Comparison of ENCODE assay signal across 8 mouse cellular contexts in the genomic region with DNA sequence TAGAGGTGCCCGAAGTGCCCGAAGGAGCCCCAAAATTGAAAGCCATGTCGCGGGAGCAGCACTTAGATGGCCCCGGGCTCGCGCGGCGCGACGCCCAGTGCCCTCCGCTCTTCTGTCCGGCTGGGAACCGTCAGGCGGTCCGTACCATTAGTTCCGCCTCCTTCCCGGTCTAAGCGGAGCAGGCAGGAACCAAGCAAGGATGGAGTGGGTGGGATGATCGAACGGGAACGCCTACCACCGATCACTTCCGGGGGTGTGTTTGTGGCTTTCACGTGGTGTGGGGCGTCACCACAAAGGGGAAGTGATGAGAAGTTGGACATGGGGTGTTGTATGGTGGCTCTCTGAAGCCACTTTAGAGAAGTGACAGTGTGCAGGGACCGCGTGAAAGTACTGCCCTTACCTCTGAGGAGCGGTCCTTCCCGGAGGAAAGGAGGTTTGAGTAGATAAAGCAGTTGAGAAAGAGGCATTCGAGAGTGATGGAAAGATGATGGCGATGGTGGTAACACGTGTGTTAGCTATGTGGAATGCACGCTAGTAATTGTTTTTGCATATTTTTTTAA. TPM values are rescaled to one million over a fixed set of nuclear protein-coding genes. Genes with fewer than 3 reads are reported as not detected.
DNase-seq lines count a peak whose midpoint lies in the region; ATAC-seq lines count a peak whose summit lies in the region.

Gene Nup54 (minus strand): TSS at position 195 of the 560 bp plus-strand sequence.

- H3K9ac ChIP-seq in heart, embryonic 14.5 days (ENCODE audit: low read length) = peak within 1 kb of the TSS; percentile 91
- H3K9ac ChIP-seq in liver, embryonic 13.5 days = peak within 1 kb of the TSS; percentile 95
- H3K9ac ChIP-seq in stomach, embryonic 16.5 days (ENCODE audit: low read length) = peak within 1 kb of the TSS; percentile 97

- no peaks in the 10 kb centered on the region for H3K27me3 ChIP-seq in heart, embryonic 14.5 days (ENCODE audit: control insufficient read depth, insufficient read depth, low read length)
- H3K27me3 ChIP-seq in liver, embryonic 13.5 days = no peaks in the 10 kb centered on the region
- no peaks in the 10 kb centered on the region for H3K27me3 ChIP-seq in stomach, embryonic 16.5 days (ENCODE audit: control insufficient read depth, insufficient read depth, low read length)

- peak within 1 kb of the TSS; percentile 80 to 91 for H3K4me3 ChIP-seq in heart, embryonic 14.5 days (ENCODE audit: control insufficient read depth in 1 of 2, insufficient read depth in 1 of 2, low read depth in 1 of 2, low read length in 2 of 2)
- peak within 1 kb of the TSS; percentile 84 for H3K4me3 ChIP-seq in liver, embryonic 13.5 days (replicated peaks)
- H3K4me3 ChIP-seq in stomach, embryonic 16.5 days (replicated peaks; ENCODE audit: low read length) = peak within 1 kb of the TSS; percentile 97

- H3K27ac ChIP-seq in heart, embryonic 14.5 days (replicated peaks in 1 of 2; ENCODE audit: control insufficient read depth in 1 of 2, insufficient read depth in 1 of 2, low read depth in 2 of 2, low read length in 2 of 2) = peak within 1 kb of the TSS; percentile 78 to 85
- H3K27ac ChIP-seq in liver, embryonic 13.5 days = peak within 1 kb of the TSS; percentile 93
- H3K27ac ChIP-seq in stomach, embryonic 16.5 days (ENCODE audit: low read length) = peak within 1 kb of the TSS; percentile 90

- DNase-seq in c-Kit-negative CD71-positive TER-119-positive erythroid progenitor cells, embryonic 14.5 days (ENCODE audit: low read depth, low spot score) = peak; percentile 85
- peak; percentile 96 for DNase-seq in fibroblast of lung, adult 2 months (ENCODE audit: low read depth)
- peak; percentile 96 for DNase-seq in kidney, postnatal 14 days
- peak; percentile 93 for DNase-seq in liver, embryonic 13.5 days
- peak; percentile 95 for DNase-seq in neural tube, embryonic 10.5 days (ENCODE audit: extremely low spot score, low spot score)

- no peaks in the 10 kb centered on the region for H3K9me3 ChIP-seq in heart, embryonic 14.5 days (ENCODE audit: control insufficient read depth, low read length)
- no peaks in the 10 kb centered on the region for H3K9me3 ChIP-seq in liver, embryonic 13.5 days (replicated peaks)
- no peaks in the 10 kb centered on the region for H3K9me3 ChIP-seq in stomach, embryonic 16.5 days (replicated peaks; ENCODE audit: control insufficient read depth, low read length)

- peaks cover 9% of the 10 kb centered on the region for H3K36me3 ChIP-seq in heart, embryonic 14.5 days (ENCODE audit: control insufficient read depth, insufficient read depth, low read length)
- H3K36me3 ChIP-seq in liver, embryonic 13.5 days = peaks cover 8% of the 10 kb centered on the region
- no peaks in the 10 kb centered on the region for H3K36me3 ChIP-seq in stomach, embryonic 16.5 days (ENCODE audit: control insufficient read depth, insufficient read depth, low read length)

- peaks cover 0 to 14% of the 10 kb centered on the region in 2 experiments; a peak in 3 of 4 replicates for H3K4me1 ChIP-seq in heart, embryonic 14.5 days (ENCODE audit: control insufficient read depth in 2 of 2, insufficient read depth in 2 of 2, low read length in 2 of 2)
- peaks cover 32% of the 10 kb centered on the region for H3K4me1 ChIP-seq in liver, embryonic 13.5 days (replicated peaks)
- H3K4me1 ChIP-seq in stomach, embryonic 16.5 days (ENCODE audit: control insufficient read depth, insufficient read depth, low read length) = peaks cover 7% of the 10 kb centered on the region

- peak; percentile 99 for ATAC-seq in CD4-positive, CD25-positive, alpha-beta regulatory T cell, adult 4 months
- peak; percentile 98 for ATAC-seq in heart, embryonic 14.5 days (ENCODE audit: insufficient number of reproducible peaks, insufficient read depth, low FRiP score, low read depth)
- ATAC-seq in liver, embryonic 13.5 days (ENCODE audit: low read depth) = peak; percentile 96
- ATAC-seq in stomach, embryonic 16.5 days (ENCODE audit: insufficient read depth, low FRiP score) = peak; percentile 99

- H3K4me2 ChIP-seq in heart, embryonic 14.5 days (ENCODE audit: low read length) = peak within 1 kb of the TSS; percentile 95
- peak within 1 kb of the TSS; percentile 73 for H3K4me2 ChIP-seq in liver, embryonic 13.5 days
- peak within 1 kb of the TSS; percentile 94 for H3K4me2 ChIP-seq in stomach, embryonic 16.5 days (ENCODE audit: low read depth, low read length)

- WGBS in heart, embryonic 14.5 days = under 1% methylated on average over 34 of the region's 34 CpGs
- WGBS in liver, embryonic 13.5 days (ENCODE audit: insufficient replicate concordance) = 1% methylated on average over 34 of the region's 34 CpGs
- 1% methylated on average over 34 of the region's 34 CpGs for WGBS in stomach, embryonic 16.5 days

RNA-seq across cellular contexts. Expression of gene Nup54, which starts in this region (rescaled TPM):
- polyA plus RNA-seq in CD4-positive, CD25-positive, alpha-beta regulatory T cell, adult 4 months (2017; shearing (Covaris generic)) = 10 to 100 TPM; 41.3 to 42.7 TPM
- polyA plus RNA-seq in heart, embryonic 14.5 days (2014; fragmentation: Nextera tagmentation; extraction: Ambion mirVana) = 35.4 and 35.9 TPM in 2 replicates
- polyA plus RNA-seq in liver, embryonic 13.5 days (2015; fragmentation: Nextera tagmentation; extraction: Ambion mirVana) = 39.6 and 45.0 TPM in 2 replicates
- 47.1 and 47.3 TPM in 2 replicates for polyA plus RNA-seq in stomach, embryonic 16.5 days (2015; fragmentation: Nextera tagmentation; extraction: Ambion mirVana)

Comparison
In these comparisons a context has a peak if more than half of its experiments do, and no peak if none do; other contexts are left out.
1. Peak in every context shown above with its lines: DNase-seq, ATAC-seq, H3K4me3 ChIP-seq and H3K27ac ChIP-seq.